Mouse (Mus musculus) neutrophil, adult 59 days (primary cell): ENCODE results near the gene Idnk. TPM values are rescaled to one million over a fixed set of nuclear protein-coding genes. Genes with fewer than 3 reads are reported as not detected.

Source experiments
- total RNA-seq, 2 experiments: library from RNA; stranded (reverse); gene quantifications; 1 replicate in 1 of 2; 2 replicates in 1 of 2; pipeline ENCODE4 v1.2.4; 2023

Gene Idnk
- total RNA-seq = 10 to 100 TPM; 31.0 to 42.8 TPM

DNA sequence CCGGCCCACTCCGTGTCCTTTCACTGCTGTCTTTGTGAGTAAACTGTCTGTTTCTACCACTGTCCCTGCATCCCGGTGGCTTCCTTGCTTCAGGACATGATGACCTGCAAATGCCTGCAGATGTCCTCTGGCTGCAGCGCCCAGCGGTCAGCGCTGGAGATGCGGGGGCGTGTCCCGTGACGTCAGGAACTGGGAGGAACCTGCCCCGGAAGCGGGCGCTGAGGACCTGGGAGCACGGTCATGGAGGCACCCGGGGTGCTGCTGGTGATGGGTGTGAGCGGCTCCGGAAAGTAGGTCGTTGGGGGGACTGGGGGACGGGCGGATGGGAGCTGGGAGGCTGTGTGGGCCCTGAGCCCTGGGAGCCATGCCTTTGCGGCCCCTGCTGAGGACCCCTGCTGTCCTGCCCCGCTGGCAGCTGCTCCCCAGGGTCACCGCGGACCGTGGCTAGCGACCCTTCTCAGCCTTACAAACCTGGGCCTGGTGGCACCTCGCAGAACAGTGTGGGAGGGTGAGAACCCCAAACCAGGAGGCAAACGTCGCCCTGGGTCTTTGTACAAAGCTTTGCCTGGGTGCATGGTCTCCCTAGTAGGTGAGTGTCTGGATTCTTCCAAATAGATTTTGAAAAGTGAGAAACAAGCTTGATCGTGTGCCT, at the start of gene Idnk:
TSS of gene Idnk (plus strand) at position 203 of the 652 bp plus-strand sequence.

DNA sequence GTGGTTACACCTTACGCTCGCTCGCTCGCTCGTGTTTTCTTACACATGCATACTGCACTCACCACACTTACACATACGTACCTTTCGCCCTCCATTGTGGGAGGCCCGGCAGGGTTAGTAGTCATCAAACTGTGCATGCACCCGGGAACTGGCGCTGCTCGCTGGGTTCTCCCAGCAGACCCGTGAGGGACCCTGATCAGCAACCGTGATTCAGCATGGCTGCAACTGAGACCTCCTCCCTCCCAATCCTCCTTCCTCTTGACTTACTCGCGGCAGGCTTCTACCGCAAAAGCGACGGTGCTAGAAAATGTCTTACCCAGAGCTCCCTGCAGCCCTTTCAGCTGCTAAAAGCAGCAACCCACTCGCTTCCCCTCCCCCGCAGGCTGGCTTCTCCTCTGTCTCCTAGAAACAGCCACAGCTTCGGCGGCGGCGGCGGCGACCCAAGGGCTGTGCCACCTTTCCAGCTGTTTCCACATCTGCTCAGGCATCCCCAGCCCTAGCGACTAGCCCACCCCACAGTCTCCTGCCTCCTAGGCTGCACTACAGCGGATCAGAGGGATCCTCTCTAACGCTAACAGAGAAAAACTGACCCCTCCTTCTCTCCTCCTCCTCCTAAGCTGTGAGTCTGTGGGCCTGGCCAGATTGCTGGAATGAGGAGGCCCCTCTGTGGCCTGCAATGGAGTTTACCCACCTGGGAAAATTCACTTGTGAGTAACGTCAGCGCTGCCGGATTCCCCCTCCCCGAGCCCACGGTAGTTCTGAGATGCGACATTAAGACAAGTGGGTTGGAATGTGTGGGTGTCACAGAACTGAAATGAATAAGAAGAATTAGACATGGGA, 44.2 kb upstream of the Idnk start, which contains the start of gene Klhl3:
TSS of gene Klhl3 (minus strand) at position 532 of the 840 bp plus-strand sequence.

DNA sequence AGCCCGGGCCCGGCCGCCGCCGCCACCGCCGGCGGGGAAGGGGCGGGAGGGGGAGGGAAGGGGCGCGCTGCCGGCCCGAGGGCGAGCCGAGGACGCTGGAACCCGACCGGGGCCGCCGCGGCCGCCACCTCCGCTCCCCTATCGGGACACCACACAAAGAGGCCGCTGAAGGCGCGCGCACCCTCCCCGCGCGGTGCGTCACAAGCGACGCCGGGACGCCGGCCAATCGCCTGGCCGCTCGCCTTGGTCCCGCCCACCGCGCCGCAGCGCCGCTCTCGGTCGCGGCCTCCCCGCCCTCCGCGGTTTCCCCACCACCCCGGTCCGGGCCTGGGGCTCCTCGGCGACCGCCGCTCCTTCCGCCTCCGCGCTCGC, 29.1 kb upstream of the Idnk start, which contains the start of gene Hnrnpa0:
TSS of gene Hnrnpa0 (minus strand) at position 161 of the 372 bp plus-strand sequence.

Other genes starting within 250 kb of the Idnk start
- not detected for gene Spock1, start 249.3 kb upstream of the Idnk start, total RNA-seq
- gene Klhl3, start 44.1 kb upstream of the Idnk start, total RNA-seq = under 1 TPM; 0.22 to 0.29 TPM
- 10 to 100 TPM; 73.5 to 80.3 TPM for gene Hnrnpa0, start 29.1 kb upstream of the Idnk start, total RNA-seq
- 10 to 100 TPM; 41.6 to 46.5 TPM for gene Ubqln1, start 58.0 kb downstream of the Idnk start, total RNA-seq
- 1 to 10 TPM; 3.6 to 3.9 TPM for gene Gkap1, start 118.0 kb downstream of the Idnk start, total RNA-seq
- under 1 TPM in 1 of 2 experiments, not detected in 1; 0.09 TPM for gene Kif27, start 201.5 kb downstream of the Idnk start, total RNA-seq
- gene 2210016F16Rik, start 227.6 kb downstream of the Idnk start, total RNA-seq = 1 to 10 TPM; 7.6 to 8.6 TPM
- 10 to 100 TPM; 18.0 to 20.3 TPM for gene Rmi1, start 244.6 kb downstream of the Idnk start, total RNA-seq
- 100 to 1,000 TPM; 718 to 831 TPM for gene Hnrnpk, start 245.7 kb downstream of the Idnk start, total RNA-seq